Mouse (Mus musculus) lung, postnatal 25 days (tissue): Measurements from ENCODE around the gene Zdhhc19.

Experiments used
- DNase-seq: peaks from one replicate; pipeline ENCODE4 v3.0.0; 2022; ENCODE audit warnings: low spot score

Zdhhc19 gene

GRCm38 (mm10) chr16:32609401-32609779 is 113.3 kb downstream of the Zdhhc19 start:
- DNase-seq = no peak

- DNase-seq = no peak
These were observed 114.6 kb downstream of the Zdhhc19 start for GRCm38 (mm10) chr16:32610460-32611255.
